Mouse (Mus musculus) kidney, postnatal 4 days (tissue): ENCODE data around the gene Gprin1.
A peak's percentile ranks its signal among the peaks of the same experiment; 100 is the strongest.
"Not testable (repeated sequence)": the region's sequence is repeated elsewhere in the genome, so short reads cannot be mapped to it uniquely, and the experiment has no call there.

Source experiments
- DNase-seq, 2 experiments: peaks; one replicate each; pipeline ENCODE4 v3.0.0; 2021; ENCODE audit warnings: mixed read lengths in 2 of 2

Gprin1 gene

DNA sequence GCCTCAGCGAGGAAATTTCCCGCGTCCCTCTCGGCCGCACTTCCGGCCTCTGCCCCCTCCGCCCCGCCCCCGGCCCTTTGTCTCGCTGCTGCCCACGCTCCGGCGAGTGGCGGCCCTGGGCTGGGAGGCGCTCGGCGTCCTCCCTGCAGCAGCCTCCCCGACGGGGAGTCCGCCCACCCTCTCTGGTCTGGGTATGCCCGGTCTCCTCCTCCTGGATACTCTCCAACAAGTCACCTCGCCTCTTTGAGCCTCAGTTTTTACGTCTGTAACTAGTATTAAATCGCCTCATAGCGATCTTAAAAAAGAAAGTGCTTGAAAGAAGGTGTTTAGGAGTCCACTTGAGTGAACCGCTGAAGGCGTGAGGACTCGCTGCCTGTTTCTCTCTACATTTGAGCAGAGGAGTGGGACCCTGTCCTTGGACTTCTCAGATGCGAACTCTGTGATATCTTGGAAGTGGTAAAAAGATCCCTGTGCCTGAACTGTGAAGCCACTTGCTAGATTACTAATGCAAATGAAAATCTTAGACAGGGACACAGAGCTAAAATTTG, at the start of gene Gprin1:
TSS of gene Gprin1 (minus strand) at position 11 of the 548 bp plus-strand sequence.
- DNase-seq: no peak

DNA sequence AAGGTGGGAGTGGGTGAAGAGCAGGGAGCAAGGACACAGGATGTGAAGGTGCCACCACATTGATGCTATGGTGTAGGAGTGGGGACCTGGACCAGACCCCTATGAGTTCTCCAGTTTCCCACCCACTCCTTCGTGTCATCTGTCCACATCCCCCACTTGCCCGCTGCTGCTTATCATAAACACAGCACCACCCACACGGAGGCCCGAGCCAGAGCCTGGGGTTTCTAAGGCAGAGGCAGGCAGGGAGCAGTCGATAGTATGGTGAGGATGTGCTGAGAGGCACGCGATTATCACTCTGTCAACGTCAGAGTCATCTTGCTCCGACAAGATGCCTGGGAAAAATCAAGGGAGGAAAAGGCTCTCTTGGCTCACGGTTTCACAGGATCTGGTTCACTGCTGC, 49.1 kb upstream of the Gprin1 start:
- DNase-seq: no peak

DNA sequence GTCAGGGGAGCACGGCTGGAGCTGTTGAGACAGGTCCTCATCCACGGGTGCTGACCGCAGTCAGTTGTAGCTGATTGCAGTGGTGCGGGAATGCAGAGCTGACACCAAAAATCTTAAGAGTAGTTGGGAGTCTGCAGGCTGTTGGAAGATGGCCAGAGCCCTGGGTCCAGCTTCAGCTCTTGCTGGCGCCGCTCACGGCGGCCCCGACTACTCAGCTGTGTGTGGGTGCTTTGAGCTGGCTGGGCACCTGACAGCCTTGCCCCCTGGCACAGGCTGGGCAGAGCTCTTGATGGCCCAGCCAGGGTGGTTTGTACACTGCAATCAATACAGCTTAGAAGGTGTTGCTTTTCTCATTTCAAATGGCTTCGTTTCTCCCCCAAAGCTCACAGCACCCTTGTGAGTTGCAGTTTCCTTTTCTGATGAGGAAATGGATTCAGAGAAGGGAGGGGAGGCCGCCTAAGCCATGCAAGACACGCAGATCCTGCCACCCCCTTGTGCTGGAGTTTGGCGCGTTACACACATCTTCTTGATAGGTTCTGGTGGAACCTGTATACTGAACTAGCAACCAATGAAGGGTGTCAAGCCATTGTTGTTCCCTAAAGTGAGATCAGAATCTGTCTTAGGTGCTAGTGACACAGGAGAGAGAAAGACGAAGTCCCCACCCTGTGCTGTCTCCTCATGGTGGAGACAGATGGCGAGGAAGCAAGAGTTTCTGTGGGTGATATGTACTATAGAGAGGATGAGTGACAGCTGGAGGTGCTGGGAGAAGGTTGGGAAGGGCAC, 48.4 kb upstream of the Gprin1 start:
- DNase-seq: no peak

DNA sequence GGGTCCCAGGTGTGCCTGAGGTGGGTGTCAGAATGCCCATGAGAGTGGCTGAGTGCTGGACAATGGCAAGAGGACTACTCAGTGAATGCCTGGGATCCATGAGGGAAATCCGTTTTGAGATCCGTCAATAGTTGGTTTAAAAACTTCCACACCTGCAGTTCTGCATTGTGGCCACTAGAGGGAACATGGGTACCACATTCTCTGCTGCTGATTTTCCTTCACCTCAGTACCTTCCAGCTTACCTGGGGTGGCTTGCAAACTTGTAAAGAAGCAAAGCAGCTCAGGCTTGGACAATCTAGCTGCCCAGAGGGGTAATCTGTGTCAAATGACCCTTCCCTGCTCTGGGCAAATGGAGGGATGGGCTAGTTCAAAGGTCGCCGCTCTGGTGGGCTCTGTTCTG, 47.7 kb upstream of the Gprin1 start:
- peak; percentile 52 to 61 for DNase-seq

DNA sequence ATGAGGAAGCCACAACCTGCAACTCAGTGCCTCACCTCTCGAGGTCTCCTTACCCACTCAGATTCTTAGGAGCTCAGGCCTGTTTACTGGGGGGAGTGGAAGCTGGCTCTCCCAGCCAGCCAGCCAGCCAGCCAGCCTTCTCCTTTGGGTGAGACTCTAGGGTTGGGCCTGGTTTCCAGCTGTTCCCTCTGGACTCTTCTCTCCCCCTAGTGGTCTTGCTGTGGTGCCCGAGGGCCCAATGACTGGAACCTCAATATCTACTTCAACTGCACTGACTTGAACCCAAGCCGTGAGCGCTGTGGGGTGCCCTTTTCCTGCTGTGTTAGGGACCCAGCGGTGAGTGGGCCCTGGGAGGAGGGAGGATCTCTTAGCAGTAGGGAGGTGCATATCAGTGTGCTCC, 45.2 kb upstream of the Gprin1 start:
- DNase-seq: no peak

DNA sequence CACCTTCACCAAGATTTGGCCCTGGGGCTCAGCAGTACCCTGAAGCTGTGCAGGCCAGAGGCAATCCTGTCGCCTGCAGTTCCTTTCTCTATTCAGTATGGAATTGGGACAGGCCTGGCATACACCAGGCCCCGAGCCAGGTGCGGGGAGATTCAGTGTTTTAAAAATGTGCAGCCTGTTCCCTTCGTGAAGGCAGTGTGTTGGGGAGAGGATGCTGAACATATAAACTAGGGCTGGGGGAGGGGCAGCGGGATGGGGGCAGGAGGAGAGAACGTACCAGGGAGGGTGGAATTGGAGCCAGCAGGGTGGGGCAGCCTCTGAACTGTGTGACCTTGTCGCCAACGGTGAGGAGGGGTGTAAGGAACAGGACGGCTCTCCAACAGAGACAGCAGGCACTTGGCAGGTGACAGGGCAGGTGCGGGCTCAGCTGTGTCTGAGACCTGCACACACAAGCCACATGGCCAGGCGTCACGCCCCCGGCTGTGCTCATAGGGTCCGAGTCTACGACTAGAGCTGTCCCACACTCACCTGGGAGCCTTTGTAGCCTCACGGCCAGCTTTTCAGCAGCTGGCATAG, 44.4 kb upstream of the Gprin1 start:
- DNase-seq: no peak

DNA sequence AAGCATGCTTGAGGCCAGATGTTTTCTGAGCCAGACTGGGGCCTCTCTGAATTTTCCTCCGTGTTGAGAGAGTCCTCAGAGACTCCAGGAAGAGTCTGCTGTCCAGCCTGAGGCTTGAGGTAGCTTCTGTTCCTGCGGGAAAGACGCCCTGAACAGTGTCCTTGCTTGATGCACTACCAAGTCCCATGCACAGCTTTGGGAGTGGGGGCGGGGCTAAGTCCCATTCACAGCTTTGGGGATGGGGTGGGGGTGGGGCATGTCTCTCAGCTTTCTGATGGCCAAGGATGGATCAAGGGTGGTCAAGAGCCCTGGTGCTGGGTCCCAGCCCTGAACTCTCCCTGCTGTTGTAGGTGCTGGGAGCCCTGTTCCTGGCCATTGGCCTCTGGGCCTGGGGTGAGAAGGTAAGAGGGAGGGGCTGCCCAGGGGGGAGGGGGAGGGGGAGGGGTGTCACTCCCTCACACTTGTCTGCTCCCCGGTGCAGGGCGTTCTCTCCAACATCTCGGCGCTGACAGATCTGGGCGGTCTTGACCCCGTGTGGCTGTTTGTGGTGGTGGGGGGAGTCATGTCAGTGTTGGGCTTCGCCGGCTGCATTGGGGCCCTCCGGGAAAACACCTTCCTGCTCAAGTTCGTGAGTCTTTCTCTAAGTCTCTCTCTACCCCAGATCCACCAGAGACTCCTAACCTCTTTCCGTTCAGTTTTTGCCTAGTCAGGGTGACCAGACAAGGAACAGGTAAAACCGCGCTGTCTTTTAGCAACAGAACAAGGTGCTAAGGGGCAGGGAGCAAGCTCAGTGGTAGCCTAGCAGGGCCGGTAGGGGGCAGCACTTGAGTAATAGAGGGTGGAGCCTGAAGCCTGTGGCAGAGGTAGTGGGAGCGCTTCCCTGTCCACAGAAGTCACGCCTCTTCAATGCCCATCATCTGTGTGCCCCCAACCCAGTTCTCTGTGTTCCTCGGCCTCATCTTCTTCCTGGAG, 42.9 kb upstream of the Gprin1 start:
- DNase-seq: peak; percentile 43 to 50

DNA sequence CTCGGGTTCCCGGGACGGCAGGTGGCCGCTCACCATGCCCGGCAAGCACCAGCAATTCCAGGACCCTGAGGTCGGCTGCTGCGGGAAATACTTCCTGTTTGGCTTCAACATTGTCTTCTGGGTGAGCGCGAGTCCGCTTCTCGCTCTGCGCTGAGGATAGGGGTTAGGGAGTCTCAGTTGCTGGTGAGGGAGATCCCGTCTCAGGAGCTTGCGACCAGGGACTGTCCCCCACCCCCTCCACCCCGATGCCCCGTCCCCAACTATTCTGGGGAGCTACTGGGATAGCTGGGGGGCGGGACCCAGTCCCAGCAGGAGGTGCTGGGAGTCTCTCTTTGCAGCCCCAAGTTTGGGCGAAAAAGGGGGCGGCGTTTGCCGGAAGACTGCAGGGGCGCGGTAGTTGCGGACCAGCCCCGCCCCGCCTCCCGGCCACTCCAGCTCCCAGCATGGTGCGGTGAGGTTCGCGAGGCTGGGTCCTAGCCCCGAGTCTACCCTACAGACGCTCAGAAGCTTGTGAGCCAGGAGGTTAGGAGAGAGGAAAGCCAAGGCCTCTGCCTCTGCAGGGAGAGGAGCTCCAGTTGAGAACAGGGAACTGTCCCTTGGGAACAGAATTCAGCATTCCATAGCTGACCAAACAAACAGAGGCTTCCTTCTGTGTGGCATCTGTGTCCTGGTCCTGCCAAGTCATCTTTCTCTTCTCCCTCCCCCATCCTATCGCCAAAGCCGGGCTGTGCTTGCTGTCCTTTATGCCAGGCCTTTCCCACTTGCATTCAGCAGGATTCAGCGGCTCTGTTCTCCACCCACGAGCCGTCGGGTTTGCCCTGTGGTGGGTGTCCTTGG, 40.1 kb upstream of the Gprin1 start:
- DNase-seq: peak; percentile 62 to 75

DNA sequence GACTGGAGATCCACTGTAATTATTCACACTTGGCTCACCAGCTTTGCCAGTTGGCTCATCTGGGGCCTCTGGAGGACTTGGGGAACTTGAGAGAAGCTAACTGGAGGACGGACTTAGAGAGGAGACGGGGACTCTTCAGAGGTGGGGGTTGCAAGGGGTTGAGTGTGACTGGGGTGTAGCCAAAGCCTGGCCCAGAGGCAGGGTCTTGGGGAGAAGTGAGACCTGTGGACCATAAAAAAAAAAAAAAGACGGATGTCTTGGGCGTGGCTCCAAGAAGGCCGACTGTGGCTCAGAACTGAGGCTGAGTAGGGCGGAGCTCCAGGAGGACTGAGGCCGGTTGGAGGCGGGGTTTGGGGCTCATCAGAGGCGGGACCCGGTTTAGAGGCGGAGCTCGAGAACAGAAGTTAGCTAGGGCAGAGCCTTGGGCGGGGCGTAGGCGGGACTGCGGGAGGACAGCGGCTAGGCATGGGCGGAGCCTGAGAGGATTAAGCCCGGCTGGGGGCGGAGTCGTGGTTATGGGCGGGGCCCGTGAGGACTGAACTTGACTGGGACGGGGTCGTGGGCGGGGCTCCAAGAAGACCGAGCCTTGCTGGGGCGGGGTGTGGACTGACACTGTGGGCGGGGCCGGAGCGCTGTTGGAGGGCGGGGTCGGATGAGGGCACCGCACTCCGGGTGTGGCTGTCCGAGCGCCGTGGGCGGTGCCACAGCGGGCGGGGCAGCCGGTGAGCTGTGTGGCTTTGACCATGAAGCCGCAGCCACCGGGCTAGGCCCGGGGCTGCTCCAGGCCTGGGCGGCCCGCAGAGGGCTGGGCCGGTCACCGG, 39.3 kb upstream of the Gprin1 start, which contains the start of gene Tspan17:
TSS of gene Tspan17 (plus strand) at position 638 of the 821 bp plus-strand sequence.
- DNase-seq: peak; percentile 98 to 99

DNA sequence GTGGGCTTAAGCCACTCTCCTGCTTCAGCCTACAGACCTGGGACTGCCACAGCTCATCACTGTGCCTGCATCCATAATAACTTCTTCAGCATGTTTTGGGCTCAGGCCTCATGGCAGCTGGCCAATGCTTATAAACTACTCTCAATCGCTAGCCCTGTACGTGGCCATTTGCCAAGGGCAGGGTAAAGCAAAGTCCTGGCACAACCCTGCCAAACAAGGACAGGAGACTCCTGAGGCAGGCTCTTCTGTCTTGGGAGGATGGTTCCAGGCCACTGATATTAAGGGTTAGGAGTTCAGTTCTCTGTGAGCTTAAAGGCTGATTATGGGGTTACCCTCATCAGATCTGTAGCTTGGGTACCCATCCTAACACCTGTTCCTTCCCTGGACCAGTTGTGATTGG, 37.9 kb upstream of the Gprin1 start:
- not testable (repeated sequence) for DNase-seq

DNA sequence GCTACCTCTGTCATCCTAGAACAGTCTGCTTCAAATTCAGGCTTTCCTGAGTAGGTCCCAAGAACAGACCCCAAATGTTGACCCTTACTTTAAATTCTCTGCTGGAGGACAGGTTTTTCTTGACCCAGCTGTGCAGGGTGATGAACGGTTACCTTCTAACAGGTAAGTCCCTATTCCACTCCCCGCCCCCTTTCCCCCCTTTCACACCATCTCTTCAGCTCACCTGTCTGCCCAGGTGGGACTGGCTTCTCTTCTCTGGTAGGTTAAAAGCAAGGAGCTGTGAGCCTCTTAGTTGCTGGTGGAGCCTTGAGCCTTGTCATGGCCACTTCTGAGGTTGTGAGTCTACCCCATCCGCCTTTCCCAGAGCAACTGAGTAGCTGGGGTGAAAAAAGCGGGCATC, 34.0 kb upstream of the Gprin1 start, which contains the start of gene Eif4e1b:
TSS of gene Eif4e1b (plus strand) at position 301 of the 400 bp plus-strand sequence.
- DNase-seq: no peak

DNA sequence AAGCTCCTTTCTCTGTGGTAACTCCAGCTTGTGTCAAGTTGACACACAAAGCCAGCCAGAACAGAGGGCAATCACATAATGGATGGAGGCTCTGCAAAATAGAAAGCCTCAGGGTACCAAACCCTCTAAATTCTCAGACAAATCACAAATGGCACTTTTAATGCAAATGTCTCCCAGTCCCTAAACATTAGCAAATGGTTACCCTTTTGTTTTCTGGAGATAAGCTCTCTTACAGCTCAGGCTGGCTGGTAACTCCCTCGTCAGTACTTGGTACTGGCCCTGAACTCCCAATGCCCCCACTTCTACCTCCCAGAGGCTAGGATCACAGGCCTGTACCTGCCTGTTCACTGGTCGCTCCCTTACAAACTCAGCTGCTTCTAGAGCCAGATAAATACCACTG, 33.6 kb upstream of the Gprin1 start:
- DNase-seq: no peak

DNA sequence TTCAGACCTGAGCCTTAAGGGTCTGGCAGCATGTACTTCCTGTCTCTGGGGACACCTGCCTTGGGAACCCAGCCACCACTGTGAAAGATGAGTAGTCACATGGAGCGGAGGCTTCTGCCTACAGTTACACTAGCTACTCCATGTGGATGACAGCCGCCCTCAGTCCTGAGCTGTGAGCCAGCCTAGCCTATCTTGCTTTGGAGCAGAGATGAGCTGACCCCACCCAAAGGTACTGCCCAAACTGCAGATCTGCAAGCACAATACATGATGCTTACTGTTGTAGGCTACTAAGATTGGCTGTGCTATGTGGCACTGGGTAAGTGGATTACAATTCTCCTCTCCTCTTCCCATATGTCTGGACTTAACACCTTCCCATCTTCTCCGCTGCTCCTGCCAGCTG, 31.4 kb upstream of the Gprin1 start:
- no peak for DNase-seq

DNA sequence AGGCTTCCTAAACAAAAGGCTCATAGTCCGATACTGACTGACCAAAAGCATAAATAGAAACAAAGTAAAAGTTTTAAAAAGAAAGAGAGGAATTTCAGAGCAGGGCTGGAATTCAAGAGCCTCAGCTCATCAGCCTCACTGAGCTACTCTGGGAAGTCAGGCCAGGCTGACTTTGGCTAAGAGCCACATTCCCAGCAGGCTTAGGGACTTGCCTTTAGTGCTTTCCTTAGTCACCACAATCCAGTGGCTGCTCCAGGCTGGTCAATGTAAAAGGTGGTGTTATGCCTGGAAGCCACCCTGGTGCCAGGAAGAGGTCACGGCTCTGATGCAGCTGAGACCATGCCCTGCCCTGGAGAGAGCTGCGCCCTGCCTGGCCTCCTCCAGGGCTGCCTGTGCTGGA, 30.9 kb upstream of the Gprin1 start:
- DNase-seq: peak; percentile 41 to 49

DNA sequence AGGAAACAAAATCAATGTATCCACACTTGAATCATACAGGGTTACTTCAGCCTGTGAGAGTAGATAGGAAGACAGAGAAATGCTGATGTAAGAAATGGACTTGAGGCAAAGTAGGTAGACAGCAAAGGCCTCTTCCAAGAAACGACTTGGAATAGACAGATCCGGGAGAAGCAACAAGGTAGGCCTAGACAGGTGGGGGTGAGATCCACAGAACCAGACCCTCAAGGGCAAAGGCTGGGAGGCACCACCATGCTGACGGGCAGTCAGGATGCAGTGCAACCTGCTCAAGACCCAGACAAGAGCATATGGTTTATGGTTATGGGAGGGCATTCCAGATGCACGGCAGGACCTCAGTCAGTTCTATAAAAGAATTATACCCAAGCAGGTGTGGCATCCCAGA, 17.3 kb upstream of the Gprin1 start:
- no peak for DNase-seq

DNA sequence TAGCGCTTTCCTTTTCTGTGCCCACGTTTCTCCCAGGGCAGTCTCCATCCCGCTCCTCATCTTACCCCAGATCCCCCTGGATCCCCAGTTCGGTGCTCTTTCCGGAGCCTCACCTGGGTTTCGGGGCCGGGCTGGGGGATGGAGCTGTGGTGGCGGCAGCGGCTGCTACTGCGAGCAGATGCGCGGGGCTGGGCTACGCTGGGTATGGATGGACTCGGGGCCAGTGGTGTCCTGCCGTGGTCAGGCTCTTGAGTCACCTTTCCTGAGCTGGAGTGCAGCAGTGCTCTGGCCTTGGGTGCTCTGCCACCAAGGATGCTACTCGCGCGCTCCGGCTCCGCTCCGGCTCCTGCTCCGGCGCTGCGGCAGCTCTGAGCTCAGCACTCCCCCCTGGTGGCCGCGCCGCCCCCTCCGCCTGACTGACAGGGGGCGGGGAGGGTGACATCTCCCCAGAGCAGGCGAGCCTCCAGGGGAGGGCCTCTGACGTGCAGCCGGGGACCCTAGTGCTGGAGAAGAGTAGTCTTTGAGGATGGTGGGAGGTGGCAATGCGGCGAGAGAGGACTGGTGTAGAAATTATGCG, 16.6 kb upstream of the Gprin1 start, which contains the start of gene Sncb:
TSS of gene Sncb (minus strand) at position 404 of the 577 bp plus-strand sequence.
- peak; percentile 72 to 74 for DNase-seq

DNA sequence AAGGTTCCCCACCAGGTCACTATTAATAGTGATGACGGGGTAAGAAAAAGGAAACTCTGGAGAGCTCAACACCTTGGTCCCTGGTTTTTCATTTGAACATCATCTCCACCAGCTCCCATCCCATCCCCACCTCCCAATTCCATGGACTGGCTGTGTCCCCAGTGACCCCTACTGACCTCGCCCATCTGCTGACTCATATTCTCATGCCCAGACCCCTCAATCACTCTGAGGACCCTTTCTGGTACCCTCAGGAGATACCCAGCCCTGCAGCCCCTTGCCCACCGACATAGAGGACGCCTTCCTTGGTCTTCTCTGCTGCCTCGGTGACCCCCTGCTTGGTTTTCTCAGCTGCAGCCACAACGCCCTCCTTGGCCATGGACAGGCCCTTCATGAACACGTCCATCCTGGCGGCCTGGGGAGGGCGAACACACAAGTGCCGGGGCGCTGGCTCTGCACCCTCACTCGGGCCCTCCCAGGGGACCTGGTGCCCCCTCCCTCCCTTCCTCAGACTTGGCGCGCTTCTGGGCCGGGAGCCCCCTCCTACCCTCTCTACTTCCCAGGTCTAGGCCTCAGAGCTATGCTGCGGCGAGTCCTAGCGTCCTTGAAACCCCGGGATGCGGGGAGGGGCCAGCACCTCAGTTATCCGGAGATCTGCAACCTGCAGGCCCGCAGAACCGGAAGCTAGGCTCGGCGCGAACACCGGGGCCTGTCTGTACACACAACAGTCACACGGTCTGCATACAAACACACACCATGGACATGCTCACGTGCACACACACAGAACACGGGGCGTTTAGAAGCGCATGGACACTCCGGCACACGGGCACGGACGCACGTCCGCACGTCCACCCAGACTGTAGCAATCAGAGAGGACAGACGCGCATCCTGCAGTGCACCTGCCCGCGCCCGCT, 15.9 kb upstream of the Gprin1 start:
- peak in 1 of 2 experiments; percentile 4 for DNase-seq

DNA sequence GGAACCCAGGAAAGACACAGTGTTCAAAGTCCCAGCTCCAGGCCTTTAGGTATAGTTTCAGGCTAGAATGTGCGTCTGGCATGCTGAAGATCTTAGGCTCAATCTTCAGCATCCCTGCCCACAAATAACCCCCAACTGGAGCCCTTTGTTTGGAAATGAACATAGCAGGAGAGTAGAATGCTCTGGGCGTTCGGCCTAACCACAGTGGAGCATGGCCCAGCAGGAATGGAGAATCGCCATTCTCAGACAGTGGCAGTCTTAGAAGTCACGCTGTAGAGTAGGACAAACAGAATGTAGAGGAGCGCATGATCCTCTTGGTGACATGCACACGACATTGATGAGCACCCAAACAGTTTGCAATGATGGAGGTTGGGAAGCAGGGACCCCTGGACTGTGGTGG, 11.2 kb upstream of the Gprin1 start:
- no peak for DNase-seq

DNA sequence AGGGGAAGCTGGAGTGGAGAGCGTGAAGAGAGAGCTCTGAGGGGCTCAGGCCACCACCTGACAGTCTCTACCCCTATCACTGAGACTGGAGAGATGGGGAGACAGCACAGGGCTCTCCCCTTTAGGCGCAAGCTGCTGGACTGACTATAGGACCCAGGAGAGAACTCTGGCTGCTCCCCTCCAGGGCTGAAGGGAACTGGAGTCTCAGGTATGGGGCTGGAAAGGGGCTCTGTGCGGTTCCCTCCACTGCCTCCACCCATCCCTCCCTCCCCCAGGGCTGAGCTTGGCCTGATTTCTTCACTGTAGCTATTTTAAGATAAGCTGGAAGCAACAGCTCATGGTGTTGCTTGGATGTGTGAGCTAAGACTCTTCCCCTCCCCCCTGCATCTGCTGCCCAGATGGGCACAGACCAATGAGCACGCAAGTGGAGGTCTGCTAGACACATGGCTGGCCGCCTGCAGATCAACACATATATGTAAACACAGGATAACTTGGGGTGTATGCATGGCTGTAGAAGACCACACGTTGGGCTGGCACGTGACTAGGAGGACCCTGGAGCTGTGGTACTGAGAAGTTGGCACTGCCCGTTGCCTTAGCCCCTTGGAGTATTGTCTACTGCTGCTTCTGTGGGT, 10.6 kb upstream of the Gprin1 start:
- no peak for DNase-seq
